Mouse (Mus musculus) ES-Bruce4 (cell line): ENCODE data around the gene Olfr799.

Experiments used
- CTCF ChIP-seq: IDR thresholded peaks from one replicate; pipeline ENCODE4 v1.8.1; 2011; ENCODE audit warnings: low read depth, low read length
- EP300 ChIP-seq: IDR thresholded peaks from 2 replicates; pipeline ENCODE4 v1.6.1; 2011; ENCODE audit warnings: low read depth, low read length; ENCODE audit not compliant: insufficient read depth
- POLR2A ChIP-seq: IDR thresholded peaks from one replicate; pipeline ENCODE4 v1.8.1; 2011; ENCODE audit warnings: low read length; ENCODE audit not compliant: insufficient read depth

DNA sequence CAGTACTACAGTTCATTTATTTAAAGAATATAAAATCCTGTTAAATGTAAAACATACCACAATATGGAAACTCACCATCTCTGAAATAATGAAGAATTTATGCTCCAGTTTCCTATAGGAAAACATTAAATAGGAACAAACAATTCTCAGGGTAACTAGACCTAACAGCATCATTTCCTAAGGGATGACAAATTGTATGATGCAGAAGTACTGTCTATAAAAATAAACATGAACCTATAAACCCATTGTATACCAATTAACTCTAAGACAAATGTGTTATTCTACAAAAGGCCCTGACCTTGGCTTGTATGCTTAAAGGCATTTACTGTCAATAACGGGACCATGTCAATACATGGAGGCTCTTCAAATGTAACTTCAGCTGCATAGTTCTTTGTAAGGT lies 36.5 kb downstream of the Olfr799 start, which contains the start of gene Olfr801:
- TF ChIP-seq POLR2A (no peak), CTCF (no peak), EP300 (no peak)
